8 mouse cellular contexts compared by ENCODE assay signal in the genomic region with DNA sequence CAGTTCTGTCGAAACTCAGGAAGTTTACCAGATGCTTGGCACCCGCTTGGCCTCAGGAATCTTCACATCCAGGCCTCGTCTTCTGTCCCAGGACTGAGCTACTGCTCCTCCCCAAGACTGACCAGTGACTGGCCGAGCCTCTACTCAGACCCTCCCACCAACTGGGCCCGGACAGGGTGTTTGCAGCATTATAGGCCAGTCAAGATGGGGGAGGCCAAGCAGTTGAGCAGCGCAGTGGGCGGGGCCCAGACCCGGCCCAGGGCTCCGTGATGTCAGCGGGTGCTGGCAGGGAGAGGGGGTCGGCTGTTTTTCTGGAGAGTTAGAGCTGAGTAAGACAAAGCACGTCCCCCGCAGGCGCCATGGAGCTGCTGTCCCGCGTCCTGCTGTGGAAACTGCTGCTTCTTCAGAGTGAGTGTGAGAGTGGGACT. TPM values are rescaled to one million over a fixed set of nuclear protein-coding genes. Genes with fewer than 3 reads are reported as not detected.
A peak's percentile ranks its signal among the peaks of the same experiment; 100 is the strongest.
DNase-seq lines count a peak whose midpoint lies in the region; ATAC-seq lines count a peak whose summit lies in the region.

Gene Mxra8, plus strand, starts transcription at position 198 of the 428 bp plus-strand sequence.

- peaks cover 28% of the 10 kb centered on the region for H3K4me1 ChIP-seq in embryonic facial prominence, embryonic 12.5 days
- peaks cover 45% of the 10 kb centered on the region for H3K4me1 ChIP-seq in heart, embryonic 12.5 days (replicated peaks)
- H3K4me1 ChIP-seq in kidney, embryonic 15.5 days: peaks cover 45% of the 10 kb centered on the region
- H3K4me1 ChIP-seq in stomach, embryonic 14.5 days (ENCODE audit: control insufficient read depth, insufficient read depth, low read length): peaks cover 29% of the 10 kb centered on the region

- peaks cover 15% of the 10 kb centered on the region for H3K36me3 ChIP-seq in embryonic facial prominence, embryonic 12.5 days
- peaks cover 23% of the 10 kb centered on the region for H3K36me3 ChIP-seq in heart, embryonic 12.5 days
- H3K36me3 ChIP-seq in kidney, embryonic 15.5 days: peaks cover 16% of the 10 kb centered on the region
- peaks cover 10% of the 10 kb centered on the region; the same call in 1 of the 2 replicates for H3K36me3 ChIP-seq in stomach, embryonic 14.5 days (ENCODE audit: control insufficient read depth, insufficient read depth, low read length)

- peak; percentile 79 for ATAC-seq in embryonic facial prominence, embryonic 12.5 days (ENCODE audit: insufficient number of reproducible peaks, insufficient read depth, low FRiP score, low TSS enrichment)
- peak; percentile 92 for ATAC-seq in heart, embryonic 12.5 days (ENCODE audit: insufficient number of reproducible peaks, low FRiP score)
- ATAC-seq in kidney, embryonic 15.5 days (replicated peaks; ENCODE audit: low FRiP score): peak; percentile 95
- peak; percentile 86 for ATAC-seq in stomach, embryonic 14.5 days (ENCODE audit: insufficient number of reproducible peaks, insufficient read depth, low FRiP score, low read depth)
- no peak for ATAC-seq in CD4-positive, CD25-positive, alpha-beta regulatory T cell, adult 4 months

- peak within 1 kb of the TSS; percentile 47 for H3K4me3 ChIP-seq in embryonic facial prominence, embryonic 12.5 days
- H3K4me3 ChIP-seq in heart, embryonic 12.5 days: peak within 1 kb of the TSS; percentile 56
- H3K4me3 ChIP-seq in kidney, embryonic 15.5 days (replicated peaks): peak within 1 kb of the TSS; percentile 50
- peak within 1 kb of the TSS; percentile 41 for H3K4me3 ChIP-seq in stomach, embryonic 14.5 days (ENCODE audit: low read depth, low read length)

- H3K27me3 ChIP-seq in embryonic facial prominence, embryonic 12.5 days: no peaks in the 10 kb centered on the region
- peaks cover 4% of the 10 kb centered on the region; the same call in 1 of the 2 replicates for H3K27me3 ChIP-seq in heart, embryonic 12.5 days (replicated peaks)
- H3K27me3 ChIP-seq in kidney, embryonic 15.5 days: no peaks in the 10 kb centered on the region
- no peaks in the 10 kb centered on the region for H3K27me3 ChIP-seq in stomach, embryonic 14.5 days (ENCODE audit: control insufficient read depth, insufficient read depth, low read length)

- H3K9ac ChIP-seq in embryonic facial prominence, embryonic 12.5 days: peak within 1 kb of the TSS; percentile 61
- peak within 1 kb of the TSS; percentile 80 for H3K9ac ChIP-seq in heart, embryonic 12.5 days
- peak within 1 kb of the TSS; percentile 51 for H3K9ac ChIP-seq in kidney, embryonic 15.5 days
- H3K9ac ChIP-seq in stomach, embryonic 14.5 days (replicated peaks; ENCODE audit: low read depth, low read length): peak within 1 kb of the TSS; percentile 47

- H3K4me2 ChIP-seq in embryonic facial prominence, embryonic 12.5 days (replicated peaks): peak within 1 kb of the TSS; percentile 94
- H3K4me2 ChIP-seq in heart, embryonic 12.5 days: peak within 1 kb of the TSS; percentile 95
- peak within 1 kb of the TSS; percentile 77 for H3K4me2 ChIP-seq in kidney, embryonic 15.5 days
- H3K4me2 ChIP-seq in stomach, embryonic 14.5 days (replicated peaks; ENCODE audit: low read depth, low read length): peak within 1 kb of the TSS; percentile 64

- H3K9me3 ChIP-seq in embryonic facial prominence, embryonic 12.5 days: no peaks in the 10 kb centered on the region
- H3K9me3 ChIP-seq in heart, embryonic 12.5 days (replicated peaks): no peaks in the 10 kb centered on the region
- no peaks in the 10 kb centered on the region for H3K9me3 ChIP-seq in kidney, embryonic 15.5 days (replicated peaks)
- H3K9me3 ChIP-seq in stomach, embryonic 14.5 days (ENCODE audit: control insufficient read depth, low read depth, low read length): no peaks in the 10 kb centered on the region

- peak; percentile 36 to 67 for DNase-seq in spleen, postnatal 4 days (ENCODE audit: low spot score in 2 of 2)
- no peak for DNase-seq in spleen, adult 12 weeks (ENCODE audit: low spot score)
- peak; percentile 89 for DNase-seq in lung, postnatal 14 days

- H3K27ac ChIP-seq in embryonic facial prominence, embryonic 12.5 days: peak within 1 kb of the TSS; percentile 52
- peak within 1 kb of the TSS; percentile 77 for H3K27ac ChIP-seq in heart, embryonic 12.5 days (ENCODE audit: poor library complexity, severe bottlenecking)
- H3K27ac ChIP-seq in kidney, embryonic 15.5 days: peak within 1 kb of the TSS; percentile 91
- peak within 1 kb of the TSS; percentile 85 for H3K27ac ChIP-seq in stomach, embryonic 14.5 days (ENCODE audit: low read length)

- 2% methylated on average over 16 of the region's 16 CpGs for WGBS in embryonic facial prominence, embryonic 12.5 days
- WGBS in heart, embryonic 12.5 days: 4% methylated on average over 16 of the region's 16 CpGs
- WGBS in kidney, embryonic 15.5 days: under 1% methylated on average over 16 of the region's 16 CpGs
- WGBS in stomach, embryonic 14.5 days: 3% methylated on average over 16 of the region's 16 CpGs

RNA-seq across cellular contexts. Expression of gene Mxra8, which starts in this region (rescaled TPM):
- polyA plus RNA-seq in embryonic facial prominence, embryonic 12.5 days (2016; fragmentation: Nextera tagmentation; extraction: Ambion mirVana): 50.7 and 52.6 TPM in 2 replicates
- polyA plus RNA-seq in heart, embryonic 12.5 days (2016; fragmentation: Nextera tagmentation; extraction: Ambion mirVana): 50.2 and 62.4 TPM in 2 replicates
- 90.7 and 106 TPM in 2 replicates for polyA plus RNA-seq in kidney, embryonic 15.5 days (2015; fragmentation: Nextera tagmentation; extraction: Ambion mirVana)
- polyA plus RNA-seq in stomach, embryonic 14.5 days (2014; fragmentation: Nextera tagmentation; extraction: Ambion mirVana): 91.5 and 96.7 TPM in 2 replicates
- 1 to 10 TPM; 2.1 to 2.3 TPM for polyA plus RNA-seq in CD4-positive, CD25-positive, alpha-beta regulatory T cell, adult 4 months (2017; shearing (Covaris generic))

Comparison
In these comparisons a context has a peak if more than half of its experiments do, and no peak if none do; other contexts are left out.
1. RNA of gene Mxra8 (polyA plus RNA-seq): 90.7 to 106 TPM in kidney, embryonic 15.5 days, 91.5 to 96.7 TPM in stomach, embryonic 14.5 days, 50.7 to 52.6 TPM in embryonic facial prominence, embryonic 12.5 days and 50.2 to 62.4 TPM in heart, embryonic 12.5 days; 2.1 to 2.3 TPM in CD4-positive, CD25-positive, alpha-beta regulatory T cell, adult 4 months; every median in the first group is over 10 times any median in the second.
2. Peak in every context shown above with its lines, with median percentiles within 50 percentile points of each other: H3K27ac ChIP-seq, H3K4me2 ChIP-seq, H3K4me3 ChIP-seq and H3K9ac ChIP-seq.